Mouse (Mus musculus) heart, adult 2 months (tissue): ENCODE results near the gene Gm37240.

Experiments
- CTCF ChIP-seq: fragments of 200-600 bp; IDR thresholded peaks from 2 replicates; pipeline ENCODE4 v1.8.1; 2022; ENCODE audit warnings: antibody characterized with exemption, mild to moderate bottlenecking, moderate library complexity
- EP300 ChIP-seq: fragments of 200-500 bp; IDR thresholded peaks from 2 replicates; pipeline ENCODE4 v1.6.1; 2011; ENCODE audit warnings: low read depth, low read length, control low read depth; ENCODE audit not compliant: insufficient read depth
- POLR2A ChIP-seq: fragments of 200-500 bp; IDR thresholded peaks from 2 replicates; pipeline ENCODE4 v1.6.1; 2011; ENCODE audit warnings: mild to moderate bottlenecking, low read depth, low read length, control low read depth; ENCODE audit not compliant: insufficient read depth

DNA sequence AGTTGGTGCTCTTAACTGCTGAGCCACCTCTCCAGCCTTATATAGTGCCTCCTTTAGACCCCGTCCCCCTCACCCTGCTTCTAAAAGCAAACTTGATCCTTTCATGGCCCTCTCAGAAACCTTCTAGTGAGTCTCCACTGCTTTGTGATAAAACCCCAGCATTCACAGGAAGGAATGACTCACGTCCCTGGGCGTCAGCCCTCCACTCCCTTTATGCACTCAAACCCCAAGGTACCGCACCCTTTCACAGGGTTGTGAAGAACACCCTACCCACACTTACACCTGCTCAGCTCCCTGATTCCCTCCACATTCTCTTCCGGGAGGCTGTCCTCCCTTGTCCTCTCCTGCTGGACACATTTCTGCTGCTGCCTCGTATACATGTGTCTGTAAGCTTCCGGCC, 1268.3 kb downstream of the Gm37240 start:
- TF ChIP-seq CTCF (no peak), EP300 (no peak), POLR2A (no peak)
